Mouse (Mus musculus): Measurements from ENCODE around the gene Tmem184b. TPM values are rescaled to one million over a fixed set of nuclear protein-coding genes. Genes with fewer than 3 reads are reported as not detected.

Tmem184b gene
- polyA plus RNA-seq, 1 experiment from 2014 or later = 56.6 TPM

GRCm38 (mm10) chr15:79399231-79400052 lies 3.9 kb downstream of the Tmem184b start:
- Histone ChIP-seq H3K4me1 (replicated peaks; ENCODE audit: control insufficient read depth, insufficient read depth, low read length) (peaks cover 41% of the 10 kb centered on the region), H3K36me3 (ENCODE audit: control insufficient read depth, insufficient read depth, low read length) (no peaks in the 10 kb centered on the region), H3K9ac (ENCODE audit: low read length) (no peak overlapping the region), H3K4me3 (ENCODE audit: low read depth, low read length) (no peak overlapping the region), H3K27ac (ENCODE audit: low read depth) (no peak overlapping the region), H3K9me3 (ENCODE audit: control insufficient read depth, low read length) (no peaks in the 10 kb centered on the region), H3K4me2 (ENCODE audit: low read length) (no peak overlapping the region), H3K27me3 (replicated peaks; ENCODE audit: control insufficient read depth, insufficient read depth, low read length) (0 out of 2 replicates have a peak, but pooled peaks cover 5% of the 10 kb centered on the region)
- ATAC-seq (replicated peaks; ENCODE audit: low FRiP score, low TSS enrichment, low read depth) = no peak
- whole genome bisulfite sequencing = 70% methylated on average over 14 of the region's 14 CpGs
- no peak for DNase-seq (ENCODE audit: low spot score)

- DNase-seq (ENCODE audit: low spot score) = no peak
- WGBS = 81% methylated on average over 11 of the region's 11 CpGs
- H3K4me1 ChIP-seq (replicated peaks; ENCODE audit: control insufficient read depth, insufficient read depth, low read length) = peaks cover 38% of the 10 kb centered on the region
These were observed 6.6 kb downstream of the Tmem184b start for GRCm38 (mm10) chr15:79396736-79397135.

GRCm38 (mm10) chr15:79395281-79395680 lies 8.1 kb downstream of the Tmem184b start:
- H3K27me3 ChIP-seq (replicated peaks; ENCODE audit: control insufficient read depth, insufficient read depth, low read length) = no peaks in the 10 kb centered on the region
- H3K4me1 ChIP-seq (replicated peaks; ENCODE audit: control insufficient read depth, insufficient read depth, low read length) = peaks cover 38% of the 10 kb centered on the region
- no peak overlapping the region for H3K9ac ChIP-seq (ENCODE audit: low read length)
- no peak for DNase-seq (ENCODE audit: low spot score)
- no peak for ATAC-seq (replicated peaks; ENCODE audit: low FRiP score, low TSS enrichment, low read depth)
- no peak overlapping the region for H3K4me2 ChIP-seq (ENCODE audit: low read length)
- no peak overlapping the region for H3K4me3 ChIP-seq (ENCODE audit: low read depth, low read length)
- H3K27ac ChIP-seq (ENCODE audit: low read depth) = no peak overlapping the region
- H3K36me3 ChIP-seq (ENCODE audit: control insufficient read depth, insufficient read depth, low read length) = no peaks in the 10 kb centered on the region
- no peaks in the 10 kb centered on the region for H3K9me3 ChIP-seq (ENCODE audit: control insufficient read depth, low read length)
- WGBS = 74% methylated on average over 6 of the region's 6 CpGs

More at GRCm38 (mm10) chr15:79396736-79397135, 6.6 kb downstream of the Tmem184b start:
- H3K27me3 ChIP-seq (replicated peaks; ENCODE audit: control insufficient read depth, insufficient read depth, low read length) = no peaks in the 10 kb centered on the region
- H3K27ac ChIP-seq (ENCODE audit: low read depth) = no peak overlapping the region
- no peak overlapping the region for H3K4me3 ChIP-seq (ENCODE audit: low read depth, low read length)
- H3K4me2 ChIP-seq (ENCODE audit: low read length) = no peak overlapping the region
- H3K9me3 ChIP-seq (ENCODE audit: control insufficient read depth, low read length) = no peaks in the 10 kb centered on the region
- no peaks in the 10 kb centered on the region for H3K36me3 ChIP-seq (ENCODE audit: control insufficient read depth, insufficient read depth, low read length)
- no peak for ATAC-seq (replicated peaks; ENCODE audit: low FRiP score, low TSS enrichment, low read depth)
- no peak overlapping the region for H3K9ac ChIP-seq (ENCODE audit: low read length)

GRCm38 (mm10) chr15:79394842-79395241 lies 8.5 kb downstream of the Tmem184b start:
- Histone ChIP-seq H3K4me3 (ENCODE audit: low read depth, low read length) (no peak overlapping the region), H3K9me3 (ENCODE audit: control insufficient read depth, low read length) (no peaks in the 10 kb centered on the region), H3K36me3 (ENCODE audit: control insufficient read depth, insufficient read depth, low read length) (no peaks in the 10 kb centered on the region), H3K27ac (ENCODE audit: low read depth) (no peak overlapping the region), H3K9ac (ENCODE audit: low read length) (no peak overlapping the region), H3K4me1 (replicated peaks; ENCODE audit: control insufficient read depth, insufficient read depth, low read length) (peaks cover 38% of the 10 kb centered on the region), H3K27me3 (replicated peaks; ENCODE audit: control insufficient read depth, insufficient read depth, low read length) (no peaks in the 10 kb centered on the region), H3K4me2 (ENCODE audit: low read length) (no peak overlapping the region)
- ATAC-seq (replicated peaks; ENCODE audit: low FRiP score, low TSS enrichment, low read depth) (no peak), DNase-seq (ENCODE audit: low spot score) (no peak)
- WGBS = 60% methylated on average over 4 of the region's 4 CpGs

GRCm38 (mm10) chr15:79393101-79393500 lies 10.3 kb downstream of the Tmem184b start:
- DNase-seq (ENCODE audit: low spot score) = no peak
- H3K4me3 ChIP-seq (ENCODE audit: low read depth, low read length) = no peak overlapping the region
- H3K36me3 ChIP-seq (ENCODE audit: control insufficient read depth, insufficient read depth, low read length) = no peaks in the 10 kb centered on the region
- no peaks in the 10 kb centered on the region for H3K27me3 ChIP-seq (replicated peaks; ENCODE audit: control insufficient read depth, insufficient read depth, low read length)
- WGBS = 90% methylated on average over 6 of the region's 6 CpGs
- H3K9ac ChIP-seq (ENCODE audit: low read length) = no peak overlapping the region
- no peak for ATAC-seq (replicated peaks; ENCODE audit: low FRiP score, low TSS enrichment, low read depth)
- H3K4me2 ChIP-seq (ENCODE audit: low read length) = no peak overlapping the region
- no peak overlapping the region for H3K27ac ChIP-seq (ENCODE audit: low read depth)
- peaks cover 33% of the 10 kb centered on the region for H3K4me1 ChIP-seq (replicated peaks; ENCODE audit: control insufficient read depth, insufficient read depth, low read length)
- no peaks in the 10 kb centered on the region for H3K9me3 ChIP-seq (ENCODE audit: control insufficient read depth, low read length)

GRCm38 (mm10) chr15:79392527-79392926 lies 10.8 kb downstream of the Tmem184b start:
- Histone ChIP-seq H3K9me3 (ENCODE audit: control insufficient read depth, low read length) (no peaks in the 10 kb centered on the region), H3K27ac (ENCODE audit: low read depth) (no peak overlapping the region), H3K4me2 (ENCODE audit: low read length) (no peak overlapping the region), H3K36me3 (ENCODE audit: control insufficient read depth, insufficient read depth, low read length) (no peaks in the 10 kb centered on the region), H3K9ac (ENCODE audit: low read length) (no peak overlapping the region), H3K4me1 (replicated peaks; ENCODE audit: control insufficient read depth, insufficient read depth, low read length) (peaks cover 38% of the 10 kb centered on the region), H3K4me3 (ENCODE audit: low read depth, low read length) (no peak overlapping the region), H3K27me3 (replicated peaks; ENCODE audit: control insufficient read depth, insufficient read depth, low read length) (no peaks in the 10 kb centered on the region)
- ATAC-seq (replicated peaks; ENCODE audit: low FRiP score, low TSS enrichment, low read depth) (no peak), DNase-seq (ENCODE audit: low spot score) (no peak)
- 80% methylated on average over 5 of the region's 5 CpGs for WGBS

GRCm38 (mm10) chr15:79391447-79392093 lies 11.8 kb downstream of the Tmem184b start:
- DNase-seq (ENCODE audit: low spot score) = no peak
- ATAC-seq (replicated peaks; ENCODE audit: low FRiP score, low TSS enrichment, low read depth) = no peak
- no peaks in the 10 kb centered on the region for H3K36me3 ChIP-seq (ENCODE audit: control insufficient read depth, insufficient read depth, low read length)
- peaks cover 38% of the 10 kb centered on the region for H3K4me1 ChIP-seq (replicated peaks; ENCODE audit: control insufficient read depth, insufficient read depth, low read length)
- no peaks in the 10 kb centered on the region for H3K9me3 ChIP-seq (ENCODE audit: control insufficient read depth, low read length)
- 0 out of 2 replicates have a peak overlapping the region, but pooled peaks have one; percentile 10 for H3K9ac ChIP-seq (ENCODE audit: low read length)
- H3K4me3 ChIP-seq (ENCODE audit: low read depth, low read length) = no peak overlapping the region
- 42% methylated on average over 7 of the region's 7 CpGs for WGBS
- H3K27me3 ChIP-seq (replicated peaks; ENCODE audit: control insufficient read depth, insufficient read depth, low read length) = no peaks in the 10 kb centered on the region
- H3K4me2 ChIP-seq (ENCODE audit: low read length) = no peak overlapping the region
- 0 out of 2 replicates have a peak overlapping the region, but pooled peaks have one; percentile 33 for H3K27ac ChIP-seq (ENCODE audit: low read depth)

- H3K9me3 ChIP-seq (ENCODE audit: control insufficient read depth, low read length) = no peaks in the 10 kb centered on the region
- DNase-seq (ENCODE audit: low spot score) = no peak
These were observed 12.9 kb downstream of the Tmem184b start for GRCm38 (mm10) chr15:79390434-79390833.

More at GRCm38 (mm10) chr15:79390434-79390833, 12.9 kb downstream of the Tmem184b start:
- ATAC-seq (replicated peaks; ENCODE audit: low FRiP score, low TSS enrichment, low read depth) = no peak
- Histone ChIP-seq H3K27me3 (replicated peaks; ENCODE audit: control insufficient read depth, insufficient read depth, low read length) (no peaks in the 10 kb centered on the region), H3K9ac (ENCODE audit: low read length) (no peak overlapping the region), H3K4me3 (ENCODE audit: low read depth, low read length) (no peak overlapping the region), H3K4me2 (ENCODE audit: low read length) (no peak overlapping the region), H3K27ac (ENCODE audit: low read depth) (no peak overlapping the region), H3K36me3 (ENCODE audit: control insufficient read depth, insufficient read depth, low read length) (0 out of 2 replicates have a peak, but pooled peaks cover 5% of the 10 kb centered on the region), H3K4me1 (replicated peaks; ENCODE audit: control insufficient read depth, insufficient read depth, low read length) (peaks cover 36% of the 10 kb centered on the region)
- WGBS = 79% methylated on average over 6 of the region's 6 CpGs

All from intestine, embryonic 14.5 days (tissue).